Mouse (Mus musculus) left cerebral cortex, postnatal 4 days (tissue): ENCODE data around the gene Bcorl1. TPM values are rescaled to one million over a fixed set of nuclear protein-coding genes. Genes with fewer than 3 reads are reported as not detected.

Source experiments
- DNase-seq: peaks from one replicate; pipeline ENCODE4 v3.0.0-alpha.2; 2022
- intact Hi-C: fragments of 180-260 bp; cut with DNase I; formaldehyde crosslinking; loops from one replicate; pipeline ENCODE4 v1.15.1; 2025
- total RNA-seq, 2 experiments: library from RNA; stranded (reverse); gene quantifications; 2 replicates each; pipeline ENCODE4 v1.2.3; 2021

The Bcorl1 gene
- total RNA-seq, 2 experiments from 2014 or later, result 27.9 to 33.5 TPM

- peak; percentile 33 for DNase-seq
- intact Hi-C loops, result loop anchor here (10.0 kb wide), 1 partner anchor 101 kb away; no protein-coding TSS in a partner anchor
These were observed 44.8 kb downstream of the Bcorl1 start for GRCm38 (mm10) chrX:48385927-48386326.

- intact Hi-C loops, result loop anchor here (10.0 kb wide), 1 partner anchor 105 kb away; no protein-coding TSS in a partner anchor
- no peak for DNase-seq
These were observed 48.2 kb downstream of the Bcorl1 start for GRCm38 (mm10) chrX:48389380-48389779.

GRCm38 (mm10) chrX:48399994-48400393 lies 58.8 kb downstream of the Bcorl1 start:
- intact Hi-C loops, result no loop called here
- DNase-seq, result no peak

- intact Hi-C loops, result no loop called here
- no peak for DNase-seq
These were observed 64.0 kb downstream of the Bcorl1 start for GRCm38 (mm10) chrX:48405141-48405540.

- intact Hi-C loops, result no loop called here
- peak; percentile 87 for DNase-seq
These were observed 68.6 kb downstream of the Bcorl1 start for GRCm38 (mm10) chrX:48409611-48410387.

- intact Hi-C loops, result no loop called here
These were observed 69.2 kb downstream of the Bcorl1 start for GRCm38 (mm10) chrX:48410388-48410776.

GRCm38 (mm10) chrX:48412629-48413028 lies 71.5 kb downstream of the Bcorl1 start:
- no peak for DNase-seq
- intact Hi-C loops, result no loop called here

More at GRCm38 (mm10) chrX:48410388-48410776, 69.2 kb downstream of the Bcorl1 start:
- no peak for DNase-seq

GRCm38 (mm10) chrX:48414291-48414690 lies 73.1 kb downstream of the Bcorl1 start:
- no peak for DNase-seq
- intact Hi-C loops, result no loop called here

- DNase-seq, result no peak
- intact Hi-C loops, result no loop called here
These were observed 77.3 kb downstream of the Bcorl1 start for GRCm38 (mm10) chrX:48418417-48418816.

GRCm38 (mm10) chrX:48422986-48423385 lies 81.8 kb downstream of the Bcorl1 start:
- intact Hi-C loops, result no loop called here
- DNase-seq, result peak; percentile 60

- DNase-seq, result no peak
- intact Hi-C loops, result no loop called here
These were observed 82.5 kb downstream of the Bcorl1 start for GRCm38 (mm10) chrX:48423671-48424070.

GRCm38 (mm10) chrX:48424583-48424982 lies 83.4 kb downstream of the Bcorl1 start:
- intact Hi-C loops, result no loop called here
- DNase-seq, result no peak

GRCm38 (mm10) chrX:48425280-48425679 lies 84.1 kb downstream of the Bcorl1 start:
- intact Hi-C loops, result loop anchor here (5.0 kb wide), 1 partner anchor 37 kb away; the partner anchor contains the start of gene Elf4
- no peak for DNase-seq

GRCm38 (mm10) chrX:48428241-48428640 lies 87.1 kb downstream of the Bcorl1 start:
- intact Hi-C loops, result loop anchor here (5.0 kb wide), 1 partner anchor 34 kb away; the partner anchor contains the start of gene Elf4

GRCm38 (mm10) chrX:48428642-48429041 lies 87.5 kb downstream of the Bcorl1 start:
- DNase-seq, result no peak
- intact Hi-C loops, result loop anchor here (5.0 kb wide), 1 partner anchor 34 kb away; the partner anchor contains the start of gene Elf4

More at GRCm38 (mm10) chrX:48428241-48428640, 87.1 kb downstream of the Bcorl1 start:
- no peak for DNase-seq

GRCm38 (mm10) chrX:48429100-48429499 lies 87.9 kb downstream of the Bcorl1 start:
- intact Hi-C loops, result loop anchor here (5.0 kb wide), 1 partner anchor 33 kb away; the partner anchor contains the start of gene Elf4
- DNase-seq, result no peak

- intact Hi-C loops, result loop anchor here (5.0 kb wide), 1 partner anchor 33 kb away; the partner anchor contains the start of gene Elf4
- DNase-seq, result no peak
These were observed 88.4 kb downstream of the Bcorl1 start for GRCm38 (mm10) chrX:48429538-48429937.

GRCm38 (mm10) chrX:48432599-48433526 lies 91.7 kb downstream of the Bcorl1 start:
- intact Hi-C loops, result no loop called here
- no peak for DNase-seq

GRCm38 (mm10) chrX:48433527-48433899 lies 92.4 kb downstream of the Bcorl1 start:
- no peak for DNase-seq
- intact Hi-C loops, result no loop called here

GRCm38 (mm10) chrX:48434251-48434650 lies 93.1 kb downstream of the Bcorl1 start:
- no peak for DNase-seq
- intact Hi-C loops, result no loop called here

GRCm38 (mm10) chrX:48435477-48435900 lies 94.3 kb downstream of the Bcorl1 start:
- no peak for DNase-seq
- intact Hi-C loops, result no loop called here
